Mouse (Mus musculus) bone marrow macrophage, adult 2 months (primary cell): ENCODE results near the gene Nop2. TPM values are rescaled to one million over a fixed set of nuclear protein-coding genes. Genes with fewer than 3 reads are reported as not detected.

Experiments used
- H3K27ac ChIP-seq: 2 replicates; pipeline ENCODE4 v1.5.1; 2012; ENCODE audit warnings: low read depth, low read length; ENCODE audit not compliant: insufficient read depth
- H3K4me1 ChIP-seq: 2 replicates; pipeline ENCODE4 v1.6.1; 2012; ENCODE audit warnings: low read length; ENCODE audit not compliant: control insufficient read depth, insufficient read depth
- H3K4me3 ChIP-seq: 2 replicates; pipeline ENCODE4 v1.5.1; 2012; ENCODE audit warnings: mild to moderate bottlenecking, low read length, moderate library complexity; ENCODE audit not compliant: insufficient read depth
- CTCF ChIP-seq: IDR thresholded peaks from 2 replicates; pipeline ENCODE4 v1.5.1; 2012; ENCODE audit warnings: low read depth, mild to moderate bottlenecking, low read length, moderate library complexity
- POLR2A ChIP-seq: IDR thresholded peaks from 2 replicates; pipeline ENCODE4 v1.6.1; 2012; ENCODE audit warnings: mild to moderate bottlenecking, low read depth, low read length, borderline replicate concordance
- polyA plus RNA-seq: library from polyadenylated mRNA; stranded (reverse); fragments of >200 nt; gene quantifications from 2 replicates; pipeline ENCODE4 v1.2.4, GENCODE M21; 2012; ENCODE audit not compliant: missing spikeins, insufficient read depth, insufficient read length

The Nop2 gene
- polyA plus RNA-seq, 1 experiment, result 11.4 TPM

GRCm38 (mm10) chr6:125166051-125166751 is 34.5 kb downstream of the Nop2 start, which contains the start of gene Gapdh:
Gapdh (minus strand) TSS chr6:125166467.
- peaks cover 12% of the 10 kb centered on the region for H3K4me1 ChIP-seq
- no peak for TF ChIP-seq CTCF
- no peak for TF ChIP-seq POLR2A
- peak within 1 kb of the TSS; percentile 92 for H3K4me3 ChIP-seq
- peak within 1 kb of the TSS; percentile 85 for H3K27ac ChIP-seq

- peak overlapping the region; percentile 77 for H3K27ac ChIP-seq
- no peak for TF ChIP-seq CTCF
- TF ChIP-seq POLR2A, result no peak
- H3K4me1 ChIP-seq, result peaks cover 12% of the 10 kb centered on the region
- H3K4me3 ChIP-seq, result peak overlapping the region; percentile 64
These were observed 35.3 kb downstream of the Nop2 start for GRCm38 (mm10) chr6:125166861-125167650.

- Histone ChIP-seq H3K4me1 (peaks cover 12% of the 10 kb centered on the region), H3K27ac (0 out of 2 replicates have a peak overlapping the region, but pooled peaks have one; percentile 77), H3K4me3 (no peak overlapping the region)
- TF ChIP-seq POLR2A, result no peak
- no peak for TF ChIP-seq CTCF
These were observed 36.4 kb downstream of the Nop2 start for GRCm38 (mm10) chr6:125168086-125168485.

GRCm38 (mm10) chr6:125170194-125170593 is 38.5 kb downstream of the Nop2 start:
- no peak for TF ChIP-seq POLR2A
- no peak for TF ChIP-seq CTCF
- Histone ChIP-seq H3K4me3 (no peak overlapping the region), H3K4me1 (peaks cover 9% of the 10 kb centered on the region), H3K27ac (no peak overlapping the region)

- Histone ChIP-seq H3K4me1 (peaks cover 5% of the 10 kb centered on the region), H3K4me3 (no peak overlapping the region), H3K27ac (no peak overlapping the region)
- TF ChIP-seq CTCF, result no peak
These were observed 40.8 kb downstream of the Nop2 start for GRCm38 (mm10) chr6:125172474-125172873.

- Histone ChIP-seq H3K4me3 (no peak overlapping the region), H3K4me1 (no peaks in the 10 kb centered on the region), H3K27ac (no peak overlapping the region)
- TF ChIP-seq POLR2A, result no peak
- TF ChIP-seq CTCF, result no peak
These were observed 41.5 kb downstream of the Nop2 start for GRCm38 (mm10) chr6:125173256-125173655.

GRCm38 (mm10) chr6:125175469-125175868 is 43.8 kb downstream of the Nop2 start:
- no peak overlapping the region for H3K27ac ChIP-seq
- no peak overlapping the region for H3K4me3 ChIP-seq
- no peaks in the 10 kb centered on the region for H3K4me1 ChIP-seq
- TF ChIP-seq CTCF (no peak), POLR2A (no peak)

GRCm38 (mm10) chr6:125179601-125180000 is 47.9 kb downstream of the Nop2 start:
- Histone ChIP-seq H3K27ac (no peak overlapping the region), H3K4me3 (no peak overlapping the region), H3K4me1 (no peaks in the 10 kb centered on the region)
- no peak for TF ChIP-seq POLR2A
- TF ChIP-seq CTCF, result no peak

- no peak overlapping the region for H3K4me3 ChIP-seq
- no peak for TF ChIP-seq POLR2A
- no peaks in the 10 kb centered on the region for H3K4me1 ChIP-seq
- no peak overlapping the region for H3K27ac ChIP-seq
These were observed 50.4 kb downstream of the Nop2 start for GRCm38 (mm10) chr6:125182133-125182532.

GRCm38 (mm10) chr6:125186203-125186602 is 54.5 kb downstream of the Nop2 start:
- TF ChIP-seq POLR2A (no peak), CTCF (no peak)
- no peak overlapping the region for H3K27ac ChIP-seq
- no peak overlapping the region for H3K4me3 ChIP-seq
- H3K4me1 ChIP-seq, result no peaks in the 10 kb centered on the region
